Mouse (Mus musculus) G1E (cell line): ENCODE measurements around the gene Chmp2a. TPM values are rescaled to one million over a fixed set of nuclear protein-coding genes. Genes with fewer than 3 reads are reported as not detected.

ENCODE experiments used
- ATAC-seq: 2 replicates; pipeline ENCODE4 v1.8.0; 2016; ENCODE audit warnings: mild to moderate bottlenecking; ENCODE audit not compliant: insufficient number of reproducible peaks, poor library complexity, low FRiP score, severe bottlenecking; ENCODE audit errors: extremely low read depth
- DNase-seq: peaks from one replicate; pipeline ENCODE4 v3.0.0; 2012; ENCODE audit warnings: low spot score
- H3K27me3 ChIP-seq: 2 replicates; pipeline ENCODE4 v1.6.1; 2012; ENCODE audit warnings: mild to moderate bottlenecking, low read length, inconsistent platforms; ENCODE audit not compliant: insufficient read depth
- H3K36me3 ChIP-seq: replicated peaks from 2 replicates; pipeline ENCODE3; 2012; ENCODE audit warnings: mild to moderate bottlenecking, inconsistent platforms
- H3K4me1 ChIP-seq: 2 replicates; pipeline ENCODE4 v1.6.1; 2012; ENCODE audit warnings: low read depth, low read length, inconsistent platforms, mixed read lengths; ENCODE audit not compliant: insufficient read depth
- H3K4me3 ChIP-seq: 2 replicates; pipeline ENCODE4 v1.5.1; 2012; ENCODE audit warnings: low read depth, mild to moderate bottlenecking, inconsistent platforms, low read length, moderate library complexity, mixed read lengths
- H3K9me3 ChIP-seq: replicated peaks from 2 replicates; pipeline ENCODE4 v1.6.1; 2012; ENCODE audit warnings: inconsistent platforms
- CTCF ChIP-seq: IDR thresholded peaks from 2 replicates; pipeline ENCODE4 v1.5.1; 2012; ENCODE audit warnings: low read depth, low read length, inconsistent platforms, mixed read lengths
- GATA1 ChIP-seq: IDR thresholded peaks from 2 replicates; pipeline ENCODE4 v1.6.1; 2012; ENCODE audit warnings: borderline replicate concordance, low read length, inconsistent platforms, mixed read lengths
- GATA2 ChIP-seq: IDR thresholded peaks from 2 replicates; pipeline ENCODE4 v1.6.1; 2012; ENCODE audit warnings: low read depth, low read length, inconsistent platforms, borderline replicate concordance
- POLR2AphosphoS5 ChIP-seq: IDR thresholded peaks from 2 replicates; pipeline ENCODE4 v1.6.1; 2012; ENCODE audit warnings: low read depth, low read length, inconsistent platforms; ENCODE audit not compliant: insufficient replicate concordance
- TAL1 ChIP-seq: conservative IDR thresholded peaks from 2 replicates; pipeline ENCODE4 v1.6.1; 2012; ENCODE audit warnings: low read depth, low read length, inconsistent platforms, mixed read lengths
- polyA plus RNA-seq: library from polyadenylated mRNA; stranded (reverse); fragments of >175 nt; gene quantifications from 2 replicates; pipeline ENCODE4 v1.2.3, GENCODE M21; 2012
- total RNA-seq, 2 experiments: library from RNA; stranded (forward) in 1 of 2; stranded (reverse) in 1 of 2; fragments of 200-1000 nt in 1 of 2; fragments of >200 nt in 1 of 2; fragmentation: Nextera tagmentation in 1 of 2; gene quantifications; 2 replicates each; pipeline ENCODE4 v1.2.3; 2014 to 2017

The Chmp2a gene
- total and polyA plus RNA-seq, 3 experiments = 163 to 289 (median 188) TPM

DNA sequence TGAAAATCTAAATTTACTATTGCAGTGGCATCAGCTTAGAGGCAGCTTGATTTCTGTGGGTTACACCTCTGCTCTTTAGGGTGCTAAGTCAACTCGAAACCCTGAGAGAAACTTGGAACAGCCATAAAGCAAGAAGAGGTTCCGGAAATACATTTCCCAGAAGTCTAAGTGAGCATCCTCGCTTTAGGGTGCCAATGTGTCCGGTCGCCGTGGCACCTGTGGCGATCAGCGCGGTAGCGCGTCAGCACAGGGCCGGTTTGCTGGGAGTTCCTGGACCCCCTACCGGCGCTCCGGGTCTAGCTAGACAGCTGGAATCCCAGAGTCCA is 19.3 kb upstream of the Chmp2a start:
- H3K27me3 ChIP-seq = peaks cover 21% of the 10 kb centered on the region
- peak overlapping the region; percentile 75 for H3K4me3 ChIP-seq
- no peak for ATAC-seq
- TF ChIP-seq TAL1 (no peak), GATA2 (no peak), POLR2AphosphoS5 (no peak), GATA1 (no peak), CTCF (no peak)
- peaks cover 12% of the 10 kb centered on the region for H3K4me1 ChIP-seq
- H3K9me3 ChIP-seq = no peaks in the 10 kb centered on the region
- no peaks in the 10 kb centered on the region for H3K36me3 ChIP-seq
- no peak for DNase-seq

DNA sequence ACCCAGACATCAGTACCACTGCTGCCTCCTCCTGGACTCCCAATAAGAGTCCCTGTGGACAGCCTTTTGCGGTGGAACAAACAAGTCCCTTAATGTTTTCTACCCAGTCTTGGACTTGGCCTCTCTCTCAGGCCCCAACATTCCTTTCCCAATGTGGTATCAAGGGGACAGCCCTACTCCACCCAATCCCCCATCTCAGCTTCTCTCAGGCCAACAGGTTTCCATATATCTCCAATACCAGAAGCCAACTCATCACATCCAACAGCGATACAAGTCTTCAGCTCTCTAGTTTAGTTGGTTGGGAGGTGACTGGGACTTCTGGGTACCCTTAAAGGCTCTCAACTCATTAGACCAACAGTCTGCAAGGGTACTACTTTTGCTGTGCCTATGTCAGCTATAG is 18.9 kb upstream of the Chmp2a start:
- ATAC-seq = no peak
- DNase-seq = no peak
- TF ChIP-seq POLR2AphosphoS5 (no peak), CTCF (no peak), GATA2 (no peak), TAL1 (no peak), GATA1 (no peak)
- peaks cover 12% of the 10 kb centered on the region for H3K4me1 ChIP-seq
- H3K27me3 ChIP-seq = peaks cover 25% of the 10 kb centered on the region
- no peaks in the 10 kb centered on the region for H3K36me3 ChIP-seq
- H3K9me3 ChIP-seq = no peaks in the 10 kb centered on the region
- H3K4me3 ChIP-seq = no peak overlapping the region

DNA sequence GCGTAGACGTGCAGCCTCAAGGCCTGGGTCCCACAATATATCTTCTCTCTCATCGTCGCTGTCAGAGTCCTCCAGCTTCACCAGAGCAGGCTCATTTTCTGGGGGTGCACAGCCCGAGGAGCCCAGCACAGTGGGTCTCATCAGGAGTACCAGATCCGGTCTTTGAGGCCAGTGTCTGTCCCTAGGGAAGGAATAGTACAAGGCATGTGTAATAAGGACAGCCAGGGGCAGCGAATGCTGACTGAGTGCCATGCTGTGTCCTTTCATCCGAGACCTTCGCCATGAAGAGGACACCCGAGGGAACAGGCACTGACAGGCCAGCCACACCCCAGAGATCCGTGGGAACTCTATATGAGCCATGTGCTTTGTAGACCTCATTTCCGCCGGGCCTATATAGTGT is 18.4 kb upstream of the Chmp2a start:
- DNase-seq (no peak), ATAC-seq (no peak)
- TF ChIP-seq CTCF (no peak), GATA2 (no peak), GATA1 (no peak)

DNA sequence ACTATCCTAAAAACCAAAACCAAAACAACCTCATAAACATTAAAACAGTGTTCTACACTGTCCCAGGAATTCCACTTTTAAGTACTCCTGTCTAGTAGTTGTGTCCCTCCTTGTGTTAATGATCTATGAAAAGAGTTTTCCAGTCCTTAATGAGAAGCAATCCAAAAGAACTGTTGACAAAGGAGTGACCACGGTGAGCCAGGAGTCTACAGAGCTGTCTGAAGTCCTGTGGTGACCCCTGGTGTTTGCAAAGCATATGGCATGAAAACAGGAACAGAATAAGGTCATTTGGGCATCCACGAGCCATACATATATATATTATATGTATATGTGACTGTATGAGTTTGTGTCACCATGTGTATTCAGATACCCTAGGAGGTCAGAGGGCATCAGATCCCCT is 11.5 kb upstream of the Chmp2a start:
- H3K9me3 ChIP-seq = peaks cover 18% of the 10 kb centered on the region
- no peak for TF ChIP-seq GATA1
- TF ChIP-seq CTCF = peak; percentile 20; the same call in 1 of the 2 replicates
- TF ChIP-seq GATA2 = no peak
- TF ChIP-seq POLR2AphosphoS5 = no peak
- TF ChIP-seq TAL1 = no peak
- H3K4me1 ChIP-seq = peaks cover 7% of the 10 kb centered on the region; the same call in 1 of the 2 replicates
- ATAC-seq = peak; percentile 86
- H3K4me3 ChIP-seq = no peak overlapping the region
- H3K27me3 ChIP-seq = peaks cover 24% of the 10 kb centered on the region
- DNase-seq = peak; percentile 68
- peaks cover 16% of the 10 kb centered on the region for H3K36me3 ChIP-seq

More for the DNA sequence above, 18.4 kb upstream of the Chmp2a start:
- H3K4me3 ChIP-seq = no peak overlapping the region
- peaks cover 25% of the 10 kb centered on the region for H3K27me3 ChIP-seq
- H3K9me3 ChIP-seq = no peaks in the 10 kb centered on the region
- H3K4me1 ChIP-seq = peaks cover 12% of the 10 kb centered on the region
- no peaks in the 10 kb centered on the region for H3K36me3 ChIP-seq

DNA sequence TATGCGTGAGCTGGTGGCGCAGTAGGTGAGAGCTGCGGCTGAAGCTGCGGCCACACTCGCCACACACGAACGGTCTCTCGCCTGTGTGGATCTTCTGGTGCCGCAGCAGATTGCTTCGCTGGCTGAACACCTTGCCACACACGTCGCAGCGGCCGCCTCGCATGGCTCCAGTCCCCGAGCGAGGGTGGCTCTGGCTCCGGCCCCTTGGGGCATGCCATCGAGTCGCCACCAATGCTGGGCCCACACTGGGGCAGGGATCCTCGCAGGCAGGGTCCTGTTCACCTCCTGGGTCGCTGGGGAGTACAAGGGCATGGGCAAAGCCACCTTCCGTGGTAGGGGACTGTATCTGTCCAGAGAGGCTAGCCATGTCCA is 9.6 kb upstream of the Chmp2a start:
- peaks cover 21% of the 10 kb centered on the region for H3K27me3 ChIP-seq
- ATAC-seq = no peak
- peaks cover 18% of the 10 kb centered on the region for H3K9me3 ChIP-seq

DNA sequence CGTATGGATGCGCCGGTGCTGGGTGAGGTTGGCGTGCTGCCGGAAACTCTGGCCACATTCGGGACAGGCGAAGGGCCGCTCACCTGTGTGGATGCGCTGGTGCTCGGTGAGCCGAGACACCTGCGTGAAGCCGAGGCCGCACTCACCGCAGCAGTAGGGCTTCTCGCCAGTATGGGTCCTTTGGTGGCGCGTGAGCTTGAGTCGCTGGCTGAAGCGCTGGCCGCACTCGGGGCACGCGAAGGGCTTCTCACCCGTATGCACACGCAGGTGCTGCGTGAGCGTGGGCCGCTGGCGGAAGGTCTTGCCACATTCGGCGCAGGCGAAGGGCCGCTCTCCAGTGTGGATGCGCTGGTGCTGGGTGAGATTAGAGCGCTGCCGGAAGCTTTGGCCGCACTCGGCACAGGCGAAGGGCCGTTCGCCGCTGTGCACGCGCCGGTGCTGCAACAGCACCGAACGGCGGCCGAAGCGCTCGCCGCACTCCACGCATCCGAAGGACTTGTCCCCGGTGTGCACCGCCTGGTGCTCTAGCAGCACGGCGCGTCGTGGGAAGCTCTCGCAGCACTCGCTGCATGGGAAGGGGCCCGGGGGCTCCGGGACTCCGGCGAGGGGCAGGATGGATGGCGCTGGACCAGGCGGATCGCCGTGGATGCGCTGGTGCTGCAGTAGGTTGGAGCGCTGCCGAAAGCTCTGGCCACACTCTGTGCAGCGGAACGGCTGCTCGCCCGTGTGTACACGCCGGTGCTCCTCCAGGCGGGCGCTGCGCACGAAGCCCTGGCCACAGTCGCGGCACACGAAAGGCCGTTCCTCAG is 9.0 kb upstream of the Chmp2a start:
- peak overlapping the region; percentile 35; the same call in 1 of the 2 replicates for H3K4me3 ChIP-seq
- DNase-seq (no peak), ATAC-seq (no peak)
- H3K4me1 ChIP-seq = peaks cover 29% of the 10 kb centered on the region
- peaks cover 24% of the 10 kb centered on the region for H3K36me3 ChIP-seq
- TF ChIP-seq GATA1 (no peak), CTCF (no peak), POLR2AphosphoS5 (no peak), GATA2 (no peak), TAL1 (no peak)
- H3K27me3 ChIP-seq = peaks cover 15% of the 10 kb centered on the region; the same call in 1 of the 2 replicates
- peaks cover 18% of the 10 kb centered on the region for H3K9me3 ChIP-seq

More for the DNA sequence above, 9.6 kb upstream of the Chmp2a start:
- peaks cover 23% of the 10 kb centered on the region for H3K4me1 ChIP-seq
- peaks cover 24% of the 10 kb centered on the region for H3K36me3 ChIP-seq
- peak overlapping the region; percentile 21 for H3K4me3 ChIP-seq
- TF ChIP-seq TAL1 = no peak
- no peak for TF ChIP-seq GATA2
- TF ChIP-seq GATA1 = no peak
- TF ChIP-seq CTCF = no peak
- no peak for TF ChIP-seq POLR2AphosphoS5
- no peak for DNase-seq

DNA sequence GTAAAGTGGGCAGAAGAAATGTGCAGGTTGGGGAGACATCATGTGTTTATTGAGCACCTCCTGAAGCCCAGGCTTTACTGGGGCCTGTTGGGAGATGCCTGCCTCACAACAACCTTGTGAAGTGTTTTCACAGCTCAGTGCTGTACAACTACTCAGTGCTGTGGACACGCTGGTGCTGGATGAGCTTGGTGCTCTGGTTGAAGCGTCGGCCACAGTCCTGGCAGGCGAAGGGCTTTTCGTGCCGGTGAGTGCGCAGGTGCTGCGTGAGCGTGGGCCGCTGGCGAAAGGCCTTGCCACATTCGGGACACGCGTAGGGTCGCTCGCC is 8.5 kb upstream of the Chmp2a start:
- H3K36me3 ChIP-seq = peaks cover 24% of the 10 kb centered on the region
- TF ChIP-seq TAL1 = no peak
- no peak for TF ChIP-seq POLR2AphosphoS5
- TF ChIP-seq GATA2 = no peak
- no peak for TF ChIP-seq GATA1
- TF ChIP-seq CTCF = no peak
- H3K9me3 ChIP-seq = peaks cover 18% of the 10 kb centered on the region
- peak overlapping the region; percentile 35; the same call in 1 of the 2 replicates for H3K4me3 ChIP-seq
- DNase-seq = no peak
- ATAC-seq = no peak
- peaks cover 12% of the 10 kb centered on the region; the same call in 1 of the 2 replicates for H3K27me3 ChIP-seq
- H3K4me1 ChIP-seq = peaks cover 32% of the 10 kb centered on the region
